Mouse (Mus musculus): ENCODE results near the gene Lrpprc. TPM values are rescaled to one million over a fixed set of nuclear protein-coding genes. Genes with fewer than 3 reads are reported as not detected.

Lrpprc gene
- polyA plus RNA-seq, 1 experiment from 2014 or later = 29.9 TPM

DNA sequence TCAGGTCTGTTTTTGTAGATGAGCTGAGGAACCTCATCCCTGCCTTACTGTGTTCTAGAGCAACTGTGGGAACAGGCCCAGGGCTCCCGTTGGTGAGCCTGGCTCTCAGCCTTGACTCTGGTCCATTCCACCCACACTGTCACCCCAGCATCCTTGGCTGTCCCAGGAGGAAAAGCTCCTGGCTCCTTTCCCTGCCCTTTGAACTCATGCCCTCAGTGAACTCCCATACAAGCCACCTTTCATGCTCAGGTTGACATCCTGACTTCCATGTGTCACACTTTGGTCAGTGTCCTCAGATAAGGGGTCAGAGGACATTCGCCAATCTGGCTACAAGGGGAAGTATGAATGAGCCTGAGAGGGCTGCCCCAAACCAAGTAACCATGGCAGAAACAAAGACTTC lies 96.8 kb downstream of the Lrpprc start:
- no peak for ATAC-seq
- Histone ChIP-seq H3K4me1 (ENCODE audit: control insufficient read depth, insufficient read depth, low read length) (no peaks in the 10 kb centered on the region), H3K27me3 (replicated peaks; ENCODE audit: control insufficient read depth, insufficient read depth, low read length) (no peaks in the 10 kb centered on the region), H3K4me2 (ENCODE audit: low read length) (no peak overlapping the region), H3K9me3 (replicated peaks; ENCODE audit: control insufficient read depth, low read length) (no peaks in the 10 kb centered on the region), H3K4me3 (ENCODE audit: low read depth, low read length) (no peak overlapping the region), H3K9ac (ENCODE audit: low read length) (no peak overlapping the region), H3K36me3 (ENCODE audit: control insufficient read depth, insufficient read depth, low read length) (no peaks in the 10 kb centered on the region), H3K27ac (ENCODE audit: low read depth, low read length) (no peak overlapping the region)
- WGBS = 89% methylated on average over 2 of the region's 2 CpGs
- no peak for DNase-seq (ENCODE audit: low spot score)

DNA sequence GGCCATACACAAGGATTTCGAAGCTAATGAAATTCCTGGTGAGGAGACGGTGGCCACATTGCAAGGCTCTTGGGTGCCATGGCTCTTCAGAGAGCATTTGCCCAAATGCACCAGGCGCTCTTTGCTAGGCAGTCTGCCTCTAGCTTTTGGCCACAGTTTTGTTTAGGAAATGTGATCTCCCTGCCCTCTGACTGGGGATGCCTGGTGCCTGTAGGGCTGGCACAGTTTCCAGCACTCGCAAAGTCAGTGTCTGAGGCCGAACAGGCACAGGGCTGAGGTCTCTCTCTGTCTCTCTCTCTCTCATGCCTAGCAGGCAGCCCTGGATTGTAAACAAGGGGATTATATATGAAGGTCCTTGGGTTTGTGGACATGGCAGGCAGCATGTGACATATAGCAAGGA lies 100.5 kb downstream of the Lrpprc start:
- Histone ChIP-seq H3K27ac (ENCODE audit: low read depth, low read length) (no peak overlapping the region), H3K27me3 (replicated peaks; ENCODE audit: control insufficient read depth, insufficient read depth, low read length) (no peaks in the 10 kb centered on the region), H3K36me3 (ENCODE audit: control insufficient read depth, insufficient read depth, low read length) (no peaks in the 10 kb centered on the region), H3K9ac (ENCODE audit: low read length) (no peak overlapping the region), H3K9me3 (replicated peaks; ENCODE audit: control insufficient read depth, low read length) (no peaks in the 10 kb centered on the region), H3K4me3 (ENCODE audit: low read depth, low read length) (no peak overlapping the region), H3K4me1 (ENCODE audit: control insufficient read depth, insufficient read depth, low read length) (no peaks in the 10 kb centered on the region), H3K4me2 (ENCODE audit: low read length) (no peak overlapping the region)
- ATAC-seq (no peak), DNase-seq (ENCODE audit: low spot score) (no peak)
- 90% methylated on average over 5 of the region's 5 CpGs for WGBS

DNA sequence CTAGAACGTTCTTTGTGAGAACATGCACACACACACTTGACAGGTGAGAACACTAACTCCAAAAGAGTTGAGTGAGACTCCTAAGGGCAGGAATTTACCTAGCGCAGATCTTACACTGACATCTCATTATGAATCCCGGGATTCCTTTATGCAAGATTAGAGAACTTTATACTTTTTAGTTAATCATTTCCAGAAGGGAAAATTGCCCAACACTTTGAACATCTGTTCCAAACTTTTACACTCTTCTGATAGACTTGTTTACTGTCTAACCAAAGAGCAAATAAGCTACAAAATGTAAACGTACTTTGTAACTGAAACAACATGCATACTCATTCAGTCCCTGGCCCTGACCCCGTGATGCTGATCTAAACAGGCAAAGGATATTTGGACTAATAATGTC lies 101.3 kb downstream of the Lrpprc start:
- Histone ChIP-seq H3K4me2 (ENCODE audit: low read length) (no peak overlapping the region), H3K9ac (ENCODE audit: low read length) (no peak overlapping the region), H3K4me1 (ENCODE audit: control insufficient read depth, insufficient read depth, low read length) (no peaks in the 10 kb centered on the region), H3K4me3 (ENCODE audit: low read depth, low read length) (no peak overlapping the region), H3K36me3 (ENCODE audit: control insufficient read depth, insufficient read depth, low read length) (no peaks in the 10 kb centered on the region), H3K9me3 (replicated peaks; ENCODE audit: control insufficient read depth, low read length) (no peaks in the 10 kb centered on the region), H3K27ac (ENCODE audit: low read depth, low read length) (no peak overlapping the region), H3K27me3 (replicated peaks; ENCODE audit: control insufficient read depth, insufficient read depth, low read length) (no peaks in the 10 kb centered on the region)
- DNase-seq (ENCODE audit: low spot score) (no peak), ATAC-seq (no peak)
- WGBS = 87% methylated on average over 5 of the region's 5 CpGs

DNA sequence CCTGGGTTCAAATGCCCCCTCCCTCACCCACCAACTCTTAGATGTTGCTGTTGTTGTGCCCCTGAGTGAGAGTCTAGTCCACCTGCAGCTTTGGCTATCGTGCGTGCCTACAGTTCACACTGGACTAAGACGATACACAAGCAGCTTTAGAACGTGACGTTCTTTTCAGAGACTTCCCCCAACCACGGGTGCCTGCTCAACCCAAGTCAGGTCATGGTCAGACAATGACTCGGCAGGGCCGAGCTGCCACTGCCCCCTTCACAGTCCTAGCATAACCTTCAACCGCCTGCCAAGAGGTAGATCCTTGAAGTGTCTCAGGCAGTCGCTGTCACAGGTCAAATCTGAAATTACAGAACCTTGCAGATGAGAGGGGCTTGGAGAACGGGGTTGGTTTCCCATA lies 101.8 kb downstream of the Lrpprc start:
- Histone ChIP-seq H3K27ac (ENCODE audit: low read depth, low read length) (no peak overlapping the region), H3K9ac (ENCODE audit: low read length) (no peak overlapping the region), H3K4me3 (ENCODE audit: low read depth, low read length) (no peak overlapping the region), H3K36me3 (ENCODE audit: control insufficient read depth, insufficient read depth, low read length) (no peaks in the 10 kb centered on the region), H3K4me1 (ENCODE audit: control insufficient read depth, insufficient read depth, low read length) (no peaks in the 10 kb centered on the region), H3K27me3 (replicated peaks; ENCODE audit: control insufficient read depth, insufficient read depth, low read length) (no peaks in the 10 kb centered on the region), H3K4me2 (ENCODE audit: low read length) (no peak overlapping the region), H3K9me3 (replicated peaks; ENCODE audit: control insufficient read depth, low read length) (no peaks in the 10 kb centered on the region)
- DNase-seq (ENCODE audit: low spot score) (no peak), ATAC-seq (no peak)
- WGBS = 92% methylated on average over 11 of the region's 11 CpGs

DNA sequence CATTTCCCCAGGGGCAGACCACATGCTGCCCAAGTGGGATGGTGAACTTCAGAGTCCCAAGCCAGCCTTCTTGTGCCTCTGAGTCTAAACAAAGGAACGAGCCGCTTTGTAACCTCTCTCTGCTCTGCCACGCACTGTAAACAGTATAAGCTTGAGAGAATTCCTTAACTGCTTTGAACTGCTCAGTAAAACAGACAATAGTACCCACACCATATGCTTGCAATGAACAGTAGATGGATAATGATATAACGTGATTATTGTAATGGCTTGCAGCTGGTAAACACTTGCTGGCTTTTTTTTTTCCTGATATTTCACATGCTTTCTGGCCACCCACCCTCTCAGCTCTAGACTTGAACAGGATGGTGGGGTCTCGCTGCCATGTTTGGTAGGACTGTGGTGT lies 102.6 kb downstream of the Lrpprc start:
- WGBS = 70% methylated on average over 5 of the region's 5 CpGs

DNA sequence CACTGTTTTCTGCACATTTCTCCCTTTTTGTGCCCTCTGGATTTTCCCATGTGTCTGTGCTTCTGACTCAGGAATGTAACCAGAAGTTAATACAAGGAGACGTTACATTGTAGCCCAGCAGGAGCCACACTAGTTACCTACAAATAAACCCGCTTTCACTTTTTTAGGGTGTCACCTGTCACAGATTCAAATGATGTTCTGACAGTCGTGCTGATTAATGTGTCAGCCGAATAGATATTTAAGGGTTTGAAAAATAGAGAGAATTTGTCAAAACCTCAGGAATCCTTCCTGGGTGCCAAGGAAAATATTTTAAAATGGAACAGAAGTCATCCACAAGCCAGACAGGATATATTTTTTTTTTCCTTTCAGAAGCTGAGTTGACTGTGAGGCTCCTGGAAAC lies 105.3 kb downstream of the Lrpprc start:
- H3K9ac ChIP-seq (ENCODE audit: low read length) = no peak overlapping the region
- no peak overlapping the region for H3K4me2 ChIP-seq (ENCODE audit: low read length)
- no peaks in the 10 kb centered on the region for H3K27me3 ChIP-seq (replicated peaks; ENCODE audit: control insufficient read depth, insufficient read depth, low read length)
- H3K4me1 ChIP-seq (ENCODE audit: control insufficient read depth, insufficient read depth, low read length) = no peaks in the 10 kb centered on the region
- ATAC-seq = no peak
- no peak overlapping the region for H3K4me3 ChIP-seq (ENCODE audit: low read depth, low read length)
- H3K27ac ChIP-seq (ENCODE audit: low read depth, low read length) = no peak overlapping the region
- WGBS = 89% methylated on average over 4 of the region's 4 CpGs
- DNase-seq (ENCODE audit: low spot score) = no peak
- H3K36me3 ChIP-seq (ENCODE audit: control insufficient read depth, insufficient read depth, low read length) = no peaks in the 10 kb centered on the region
- no peaks in the 10 kb centered on the region for H3K9me3 ChIP-seq (replicated peaks; ENCODE audit: control insufficient read depth, low read length)

More for the DNA sequence above, 102.6 kb downstream of the Lrpprc start:
- DNase-seq (ENCODE audit: low spot score) = no peak
- H3K9ac ChIP-seq (ENCODE audit: low read length) = no peak overlapping the region
- no peaks in the 10 kb centered on the region for H3K36me3 ChIP-seq (ENCODE audit: control insufficient read depth, insufficient read depth, low read length)
- H3K4me3 ChIP-seq (ENCODE audit: low read depth, low read length) = no peak overlapping the region
- no peak for ATAC-seq
- no peaks in the 10 kb centered on the region for H3K27me3 ChIP-seq (replicated peaks; ENCODE audit: control insufficient read depth, insufficient read depth, low read length)
- no peak overlapping the region for H3K27ac ChIP-seq (ENCODE audit: low read depth, low read length)
- H3K9me3 ChIP-seq (replicated peaks; ENCODE audit: control insufficient read depth, low read length) = no peaks in the 10 kb centered on the region
- no peaks in the 10 kb centered on the region for H3K4me1 ChIP-seq (ENCODE audit: control insufficient read depth, insufficient read depth, low read length)
- H3K4me2 ChIP-seq (ENCODE audit: low read length) = no peak overlapping the region

DNA sequence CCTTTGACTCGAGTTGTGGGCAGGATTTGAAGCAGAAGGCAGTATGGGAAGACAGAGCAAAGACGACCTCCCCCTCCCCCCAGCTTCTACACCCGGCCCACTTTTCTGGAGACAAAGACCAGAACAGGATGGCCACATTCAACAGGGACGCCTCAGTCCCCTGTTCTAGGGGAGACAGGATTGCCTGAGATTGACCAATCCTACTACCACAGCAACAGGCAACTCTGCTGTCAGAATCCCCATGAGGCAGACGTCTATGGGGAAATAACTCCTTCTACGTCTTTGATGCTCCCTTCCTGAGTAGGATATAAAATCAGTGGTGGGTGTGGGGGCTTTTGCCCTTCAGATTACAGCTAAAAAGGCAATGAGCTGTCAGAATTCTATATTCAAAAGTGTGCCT lies 106.3 kb downstream of the Lrpprc start:
- H3K4me3 ChIP-seq (ENCODE audit: low read depth, low read length) = no peak overlapping the region
- DNase-seq (ENCODE audit: low spot score) (no peak), ATAC-seq (no peak)
- no peak overlapping the region for H3K9ac ChIP-seq (ENCODE audit: low read length)
- H3K27ac ChIP-seq (ENCODE audit: low read depth, low read length) = no peak overlapping the region
- H3K4me1 ChIP-seq (ENCODE audit: control insufficient read depth, insufficient read depth, low read length) = no peaks in the 10 kb centered on the region
- no peaks in the 10 kb centered on the region for H3K36me3 ChIP-seq (ENCODE audit: control insufficient read depth, insufficient read depth, low read length)
- no peak overlapping the region for H3K4me2 ChIP-seq (ENCODE audit: low read length)
- 46% methylated on average over 6 of the region's 6 CpGs for WGBS
- no peaks in the 10 kb centered on the region for H3K27me3 ChIP-seq (replicated peaks; ENCODE audit: control insufficient read depth, insufficient read depth, low read length)
- H3K9me3 ChIP-seq (replicated peaks; ENCODE audit: control insufficient read depth, low read length) = no peaks in the 10 kb centered on the region

DNA sequence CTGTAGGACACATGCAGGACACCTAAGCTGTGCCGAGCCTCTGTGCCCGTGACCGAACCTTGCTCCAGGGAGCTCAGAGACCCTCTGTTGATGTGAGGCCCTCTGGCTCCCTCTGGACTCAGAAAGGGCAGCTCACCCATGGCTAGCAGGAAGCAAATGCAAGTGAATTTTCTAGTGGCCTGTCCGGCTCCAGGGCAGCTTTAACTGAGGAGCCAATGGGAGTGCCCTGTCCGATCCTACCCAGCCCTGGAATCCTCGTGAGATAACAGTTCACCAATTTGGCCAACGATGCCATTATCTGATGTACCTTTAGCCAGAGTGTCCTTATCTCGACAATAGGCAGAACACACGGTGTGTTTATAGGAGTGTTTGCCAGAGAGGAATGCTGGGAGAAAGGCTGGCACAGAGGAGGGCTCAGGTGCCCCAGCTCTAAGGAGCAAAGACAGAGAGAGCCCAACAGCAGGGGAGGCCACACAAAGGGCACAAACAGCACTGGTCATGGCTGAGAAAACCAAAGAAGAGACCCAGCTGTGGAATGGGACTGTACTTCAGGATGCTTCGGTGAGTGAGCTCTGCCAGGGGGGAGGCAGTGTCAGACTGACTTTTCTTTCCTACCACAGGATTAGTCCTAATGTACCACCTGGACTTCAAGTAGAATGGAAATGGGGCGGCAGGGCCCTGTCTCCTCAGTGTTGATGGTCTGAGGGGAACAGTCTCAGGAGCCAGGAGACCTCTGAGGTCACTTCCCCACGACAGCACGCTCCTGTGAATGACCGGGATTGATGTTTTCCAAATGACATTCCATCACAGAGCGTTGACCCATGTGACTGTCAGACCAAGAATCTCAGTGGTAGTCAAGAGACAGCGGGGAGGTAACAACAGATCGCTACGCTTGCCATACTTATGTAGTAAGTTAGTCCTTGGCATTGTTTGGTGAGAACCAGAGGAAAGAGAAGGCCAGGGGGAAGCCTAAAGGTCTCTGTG lies 107.6 kb downstream of the Lrpprc start, which contains the start of gene Abcg5:
Gene Abcg5, minus strand, starts transcription at position 278 of the 984 bp plus-strand sequence.
- H3K4me3 ChIP-seq (ENCODE audit: low read depth, low read length) = no peak within 1 kb of the TSS
- no peak within 1 kb of the TSS for H3K27ac ChIP-seq (ENCODE audit: low read depth, low read length)
- H3K9me3 ChIP-seq (replicated peaks; ENCODE audit: control insufficient read depth, low read length) = no peaks in the 10 kb centered on the region
- 84% methylated on average over 18 of the region's 18 CpGs for WGBS
- DNase-seq (ENCODE audit: low spot score) (no peak), ATAC-seq (no peak)
- no peak within 1 kb of the TSS for H3K4me2 ChIP-seq (ENCODE audit: low read length)
- H3K27me3 ChIP-seq (replicated peaks; ENCODE audit: control insufficient read depth, insufficient read depth, low read length) = no peaks in the 10 kb centered on the region
- H3K9ac ChIP-seq (ENCODE audit: low read length) = no peak within 1 kb of the TSS
- no peaks in the 10 kb centered on the region for H3K36me3 ChIP-seq (ENCODE audit: control insufficient read depth, insufficient read depth, low read length)
- no peaks in the 10 kb centered on the region for H3K4me1 ChIP-seq (ENCODE audit: control insufficient read depth, insufficient read depth, low read length)

DNA sequence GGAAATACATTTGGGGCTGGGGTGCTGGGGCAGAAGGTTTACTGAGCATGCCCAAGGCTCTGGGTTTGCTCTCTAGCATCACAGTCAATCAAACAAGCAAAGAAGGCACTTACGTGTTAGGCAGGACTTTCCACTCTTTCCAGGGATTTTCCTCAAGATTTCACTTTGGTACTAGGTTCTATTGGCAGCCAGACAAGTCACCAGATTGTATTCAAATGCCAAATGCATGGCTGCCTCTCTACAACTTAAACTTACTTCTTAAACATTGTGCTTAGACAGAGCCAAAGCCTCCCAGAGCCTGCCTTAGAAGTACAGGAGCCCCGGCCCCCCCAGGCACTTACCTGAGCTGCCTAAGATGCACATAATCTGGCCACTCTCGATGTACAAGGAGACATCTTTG lies 108.9 kb downstream of the Lrpprc start:
- 83% methylated on average over 3 of the region's 3 CpGs for WGBS
- H3K9me3 ChIP-seq (replicated peaks; ENCODE audit: control insufficient read depth, low read length) = no peaks in the 10 kb centered on the region
- H3K4me3 ChIP-seq (ENCODE audit: low read depth, low read length) = no peak overlapping the region
- no peaks in the 10 kb centered on the region for H3K36me3 ChIP-seq (ENCODE audit: control insufficient read depth, insufficient read depth, low read length)
- no peak overlapping the region for H3K9ac ChIP-seq (ENCODE audit: low read length)
- no peak overlapping the region for H3K27ac ChIP-seq (ENCODE audit: low read depth, low read length)
- no peak overlapping the region for H3K4me2 ChIP-seq (ENCODE audit: low read length)
- no peaks in the 10 kb centered on the region for H3K27me3 ChIP-seq (replicated peaks; ENCODE audit: control insufficient read depth, insufficient read depth, low read length)
- DNase-seq (ENCODE audit: low spot score) (peak; percentile 25), ATAC-seq (no peak)
- no peaks in the 10 kb centered on the region for H3K4me1 ChIP-seq (ENCODE audit: control insufficient read depth, insufficient read depth, low read length)
